ENCODE assay signal across 8 mouse cellular contexts in the genomic region with DNA sequence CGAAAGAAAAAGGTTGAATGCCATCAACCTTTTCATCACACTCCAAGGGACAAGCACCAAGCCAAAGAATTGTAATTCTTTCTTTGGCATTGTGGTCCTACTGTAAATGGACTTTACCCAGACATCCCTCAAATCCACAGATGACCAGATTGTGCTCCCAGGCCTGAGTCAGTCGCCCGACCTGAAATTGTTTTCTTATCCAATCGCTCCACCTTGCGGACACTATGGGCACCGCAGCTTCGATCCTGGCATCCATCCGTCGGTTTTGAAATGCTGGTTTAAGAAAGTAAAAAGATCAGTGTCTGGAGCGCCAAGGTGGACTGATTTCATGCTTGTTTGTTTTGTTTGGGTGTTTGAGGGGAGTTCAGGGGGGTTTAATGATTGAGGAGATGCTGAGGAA. TPM values are rescaled to one million over a fixed set of nuclear protein-coding genes. Genes with fewer than 3 reads are reported as not detected.
A peak's percentile ranks its signal among the peaks of the same experiment; 100 is the strongest.
DNase-seq lines count a peak whose midpoint lies in the region; ATAC-seq lines count a peak whose summit lies in the region.

No protein-coding gene starts in this region.

- H3K36me3 ChIP-seq in hindbrain, embryonic 15.5 days: no peaks in the 10 kb centered on the region

- H3K4me3 ChIP-seq in hindbrain, embryonic 15.5 days: peak overlapping the region; percentile 34

- peaks cover 17% of the 10 kb centered on the region for H3K4me1 ChIP-seq in hindbrain, embryonic 15.5 days (replicated peaks)

- 0 out of 2 replicates have a peak, but pooled peaks have one; percentile 6 for ATAC-seq in hindbrain, embryonic 15.5 days (ENCODE audit: low FRiP score, low read depth)

- H3K27ac ChIP-seq in hindbrain, embryonic 15.5 days (replicated peaks): no peak overlapping the region

- no peaks in the 10 kb centered on the region for H3K9me3 ChIP-seq in hindbrain, embryonic 15.5 days

- peak; percentile 73 for DNase-seq in R1 (ENCODE audit: low read depth, low spot score)
- DNase-seq in cerebellum, postnatal 25 days: peak; percentile 87 to 90
- DNase-seq in gastrocnemius, adult 18-20 months (ENCODE audit: low spot score): peak; percentile 84
- peak; percentile 78 to 79 for DNase-seq in layer of hippocampus, postnatal 36 days
- peak; percentile 81 for DNase-seq in lung, postnatal 25 days (ENCODE audit: low spot score)
- DNase-seq in retina, postnatal 1 day: peak; percentile 85
- peak; percentile 87 for DNase-seq in thymus, postnatal 4 days

- H3K9ac ChIP-seq in hindbrain, embryonic 15.5 days: no peak overlapping the region

- peaks cover 78% of the 10 kb centered on the region for H3K27me3 ChIP-seq in hindbrain, embryonic 15.5 days

- WGBS in hindbrain, embryonic 15.5 days: 9% methylated on average over 10 of the region's 10 CpGs

- H3K4me2 ChIP-seq in hindbrain, embryonic 15.5 days: peak overlapping the region; percentile 65

RNA-seq across cellular contexts. Expression of a gene that starts 16.4 kb away (rescaled TPM):
- not detected for total RNA-seq in gastrocnemius, adult 18-20 months (2021)
- 2.5 TPM in 2 replicates for polyA plus RNA-seq in hindbrain, embryonic 15.5 days (2015; fragmentation: Nextera tagmentation; extraction: Ambion mirVana)
- total RNA-seq in layer of hippocampus, postnatal 36 days (2021): 1 to 10 TPM; 6.4 to 6.6 TPM

Comparison
In these comparisons a context has a peak if more than half of its experiments do, and no peak if none do; other contexts are left out.
1. RNA of a gene that starts 16.4 kb away (total RNA-seq): 6.4 to 6.6 TPM in layer of hippocampus, postnatal 36 days; not detected in gastrocnemius, adult 18-20 months; every median in the first group is over 4 times any median in the second.
2. Peak in every context shown above with its lines, with median percentiles within 50 percentile points of each other: DNase-seq.